ENCODE assay signal across 8 mouse cellular contexts in the genomic region with DNA sequence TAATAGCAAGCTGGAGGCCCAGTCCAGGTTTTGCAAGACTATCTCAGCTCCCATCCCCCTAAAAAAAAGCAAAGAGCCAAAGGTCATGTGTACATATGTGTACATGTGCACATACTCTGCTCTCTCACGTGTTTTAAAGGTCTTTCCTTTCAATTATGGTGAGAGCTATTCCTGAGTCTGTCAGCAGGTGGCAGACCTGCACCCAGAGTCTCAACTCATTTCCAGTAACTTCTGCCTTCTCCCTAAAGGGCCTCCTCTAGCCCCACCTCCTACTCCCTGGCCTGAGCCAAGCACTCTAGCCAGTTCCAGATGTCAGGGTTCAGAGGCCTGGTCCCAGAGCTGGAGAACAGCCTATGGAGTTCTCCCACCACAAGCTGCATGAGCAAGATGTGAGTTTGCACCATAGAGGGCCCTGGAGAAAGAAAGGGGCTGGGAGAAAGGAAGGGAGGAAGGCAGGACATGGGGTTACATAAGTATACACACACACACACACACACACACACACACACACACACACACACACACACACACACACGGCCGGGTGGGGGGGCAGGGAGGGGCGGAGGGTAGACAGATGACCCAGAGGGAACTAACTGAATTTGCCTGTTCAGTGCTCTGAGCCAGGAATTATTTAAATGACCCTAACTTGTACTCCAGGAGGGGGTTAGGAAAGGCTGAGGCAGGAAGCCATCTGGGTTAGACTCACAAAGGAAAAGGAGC. TPM values are rescaled to one million over a fixed set of nuclear protein-coding genes. Genes with fewer than 3 reads are reported as not detected.
A peak's percentile ranks its signal among the peaks of the same experiment; 100 is the strongest.
DNase-seq lines count a peak whose midpoint lies in the region; ATAC-seq and TF ChIP-seq lines count a peak whose summit lies in the region.

A gene (plus strand): TSS at position 272 of the 720 bp plus-strand sequence.

- no peaks in the 10 kb centered on the region for H3K27me3 ChIP-seq in heart, embryonic 10.5 days (ENCODE audit: insufficient read depth, poor library complexity, severe bottlenecking)
- no peaks in the 10 kb centered on the region for H3K27me3 ChIP-seq in limb, embryonic 15.5 days
- H3K27me3 ChIP-seq in midbrain, embryonic 16.5 days (ENCODE audit: control insufficient read depth, insufficient read depth, low read depth, low read length): no peaks in the 10 kb centered on the region
- no peaks in the 10 kb centered on the region for H3K27me3 ChIP-seq in spleen, adult 2 months (ENCODE audit: control insufficient read depth, insufficient read depth, low read length)

- peak within 1 kb of the TSS; percentile 90 for H3K27ac ChIP-seq in bone marrow macrophage, adult 2 months (ENCODE audit: insufficient read depth, low read depth, low read length)
- peak within 1 kb of the TSS; percentile 34 for H3K27ac ChIP-seq in embryonic fibroblast, embryonic 13.5 days (ENCODE audit: insufficient read depth, low read length)
- peak within 1 kb of the TSS; percentile 72 for H3K27ac ChIP-seq in heart, embryonic 10.5 days
- peak within 1 kb of the TSS; percentile 33; the same call in 1 of the 2 replicates for H3K27ac ChIP-seq in limb, embryonic 15.5 days
- H3K27ac ChIP-seq in midbrain, embryonic 16.5 days (ENCODE audit: low read length): no peak within 1 kb of the TSS
- peak within 1 kb of the TSS; percentile 16; the same call in 1 of the 2 replicates for H3K27ac ChIP-seq in spleen, adult 2 months (ENCODE audit: insufficient read depth, low read length)

- no peak within 1 kb of the TSS for H3K9ac ChIP-seq in limb, embryonic 15.5 days
- H3K9ac ChIP-seq in midbrain, embryonic 16.5 days (ENCODE audit: low read depth, low read length): no peak within 1 kb of the TSS

- no peak for TF ChIP-seq POLR2A in bone marrow macrophage, adult 2 months (IDR thresholded peaks at IDR 0.05; ENCODE audit: borderline replicate concordance, low read depth, low read length)
- TF ChIP-seq POLR2A in embryonic fibroblast, embryonic 13.5 days (IDR thresholded peaks at IDR 0.05; ENCODE audit: low read depth, low read length): peak; percentile 46
- TF ChIP-seq POLR2A in spleen, adult 2 months (IDR thresholded peaks at IDR 0.05; ENCODE audit: low read depth, low read length): no peak

- ATAC-seq in limb, embryonic 15.5 days (ENCODE audit: insufficient number of reproducible peaks, low FRiP score, low TSS enrichment, low read depth): peak; percentile 83
- ATAC-seq in midbrain, embryonic 16.5 days: peak; percentile 70; the same call in 1 of the 2 replicates

- TF ChIP-seq CTCF in bone marrow macrophage, adult 2 months (IDR thresholded peaks at IDR 0.05; ENCODE audit: low read depth, low read length): peak; percentile 35; the same call in 1 of the 2 replicates
- TF ChIP-seq CTCF in embryonic fibroblast, embryonic 13.5 days (IDR thresholded peaks at IDR 0.05; ENCODE audit: borderline replicate concordance, insufficient read depth, low read length): peak; percentile 42; the same call in 1 of the 2 replicates
- TF ChIP-seq CTCF in spleen, adult 2 months (IDR thresholded peaks at IDR 0.05; ENCODE audit: extremely low read depth, insufficient read depth, insufficient read length, insufficient replicate concordance): peak; percentile 48; the same call in 1 of the 2 replicates

- no peaks in the 10 kb centered on the region for H3K36me3 ChIP-seq in heart, embryonic 10.5 days
- no peaks in the 10 kb centered on the region for H3K36me3 ChIP-seq in limb, embryonic 15.5 days
- H3K36me3 ChIP-seq in midbrain, embryonic 16.5 days (ENCODE audit: control insufficient read depth, insufficient read depth, low read length): no peaks in the 10 kb centered on the region
- H3K36me3 ChIP-seq in spleen, adult 2 months (ENCODE audit: control insufficient read depth, insufficient read depth, low read length): no peaks in the 10 kb centered on the region

- WGBS in heart, embryonic 10.5 days: 62% methylated on average over 3 of the region's 4 CpGs
- 0% methylated on average over 1 of the region's 4 CpGs for WGBS in limb, embryonic 15.5 days
- WGBS in midbrain, embryonic 16.5 days: 51% methylated on average over 3 of the region's 4 CpGs
- 22% methylated on average over 3 of the region's 4 CpGs for WGBS in spleen, adult 2 months

- H3K4me2 ChIP-seq in limb, embryonic 15.5 days: no peak within 1 kb of the TSS
- no peak within 1 kb of the TSS for H3K4me2 ChIP-seq in midbrain, embryonic 16.5 days (ENCODE audit: low read length)

- peak; percentile 82 for DNase-seq in A20 (ENCODE audit: low read depth, low spot score)
- DNase-seq in heart, embryonic 10.5 days (ENCODE audit: low spot score): peak; percentile 90
- peak; percentile 96 for DNase-seq in kidney, adult 9 months
- DNase-seq in spleen, adult 2 months (ENCODE audit: low read depth in 1 of 2, low spot score in 2 of 2): peak; percentile 28 to 50

- H3K4me1 ChIP-seq in bone marrow macrophage, adult 2 months (ENCODE audit: control insufficient read depth, insufficient read depth, low read length): peaks cover 20% of the 10 kb centered on the region
- H3K4me1 ChIP-seq in embryonic fibroblast, embryonic 13.5 days (ENCODE audit: control insufficient read depth, insufficient read depth, low read length): no peaks in the 10 kb centered on the region; the same call in 1 of the 2 replicates
- 0 out of 2 replicates have a peak, but pooled peaks cover 14% of the 10 kb centered on the region for H3K4me1 ChIP-seq in heart, embryonic 10.5 days
- H3K4me1 ChIP-seq in limb, embryonic 15.5 days: 0 out of 2 replicates have a peak, but pooled peaks cover 5% of the 10 kb centered on the region
- no peaks in the 10 kb centered on the region for H3K4me1 ChIP-seq in midbrain, embryonic 16.5 days (ENCODE audit: control insufficient read depth, insufficient read depth, low read length)
- no peaks in the 10 kb centered on the region; the same call in 1 of the 2 replicates for H3K4me1 ChIP-seq in spleen, adult 2 months (ENCODE audit: control insufficient read depth, insufficient read depth, insufficient read length)

- H3K4me3 ChIP-seq in bone marrow macrophage, adult 2 months (ENCODE audit: insufficient read depth, low read length): peak within 1 kb of the TSS; percentile 29; the same call in 1 of the 2 replicates
- no peak within 1 kb of the TSS for H3K4me3 ChIP-seq in embryonic fibroblast, embryonic 13.5 days (ENCODE audit: insufficient read depth, low read length)
- H3K4me3 ChIP-seq in heart, embryonic 10.5 days: no peak within 1 kb of the TSS
- H3K4me3 ChIP-seq in limb, embryonic 15.5 days: no peak within 1 kb of the TSS
- no peak within 1 kb of the TSS for H3K4me3 ChIP-seq in midbrain, embryonic 16.5 days (ENCODE audit: low read depth, low read length)
- no peak within 1 kb of the TSS for H3K4me3 ChIP-seq in spleen, adult 2 months (ENCODE audit: extremely low read depth, insufficient read depth, insufficient read length)

- no peaks in the 10 kb centered on the region for H3K9me3 ChIP-seq in heart, embryonic 10.5 days
- H3K9me3 ChIP-seq in limb, embryonic 15.5 days: no peaks in the 10 kb centered on the region
- H3K9me3 ChIP-seq in midbrain, embryonic 16.5 days (replicated peaks; ENCODE audit: control insufficient read depth, low read length, poor library complexity, severe bottlenecking): no peaks in the 10 kb centered on the region

RNA-seq across cellular contexts. Expression of the gene that starts here (rescaled TPM):
- polyA plus RNA-seq in bone marrow macrophage, adult 2 months (2012; ENCODE audit: insufficient read depth, insufficient read length, missing spikeins): 0.97 and 1.1 TPM in 2 replicates
- polyA plus RNA-seq in embryonic fibroblast, embryonic 13.5 days (2011; ENCODE audit: insufficient read length, low read depth, missing spikeins): 3.3 and 3.6 TPM in 2 replicates
- polyA plus RNA-seq in heart, embryonic 10.5 days (2016; fragmentation: Nextera tagmentation; extraction: Ambion mirVana): 0.39 and 0.83 TPM in 2 replicates
- polyA plus RNA-seq in limb, embryonic 15.5 days (2015; fragmentation: Nextera tagmentation; extraction: Ambion mirVana): 0.61 and 0.73 TPM in 2 replicates
- polyA plus RNA-seq in midbrain, embryonic 16.5 days (2015; fragmentation: Nextera tagmentation; extraction: Ambion mirVana): 0.29 and 0.36 TPM in 2 replicates
- 1.3 and 1.5 TPM in 2 replicates for polyA plus RNA-seq in spleen, adult 2 months (2012; rRNA removed)

Comparison
In these comparisons a context has a peak if more than half of its experiments do, and no peak if none do; other contexts are left out.
1. Peak in DNase-seq and H3K27ac ChIP-seq in heart, embryonic 10.5 days; RNA of the gene not detected or under 1 TPM.
2. Peak in ATAC-seq and H3K27ac ChIP-seq in limb, embryonic 15.5 days; RNA of the gene not detected or under 1 TPM.
3. Peak in ATAC-seq in midbrain, embryonic 16.5 days; RNA of the gene not detected or under 1 TPM.
4. DNase-seq: peak in every context shown above with its lines; median percentile 96 in kidney, adult 9 months; 90 in heart, embryonic 10.5 days; 82 in A20; 39 in spleen, adult 2 months.